Mouse (Mus musculus) G1E (cell line): Measurements from ENCODE around the gene Arl1.

Source experiments
- CTCF ChIP-seq: IDR thresholded peaks from 2 replicates; pipeline ENCODE4 v1.5.1; 2012; ENCODE audit warnings: low read depth, low read length, inconsistent platforms, mixed read lengths
- GATA1 ChIP-seq: IDR thresholded peaks from 2 replicates; pipeline ENCODE4 v1.6.1; 2012; ENCODE audit warnings: borderline replicate concordance, low read length, inconsistent platforms, mixed read lengths
- TAL1 ChIP-seq: conservative IDR thresholded peaks from 2 replicates; pipeline ENCODE4 v1.6.1; 2012; ENCODE audit warnings: low read depth, low read length, inconsistent platforms, mixed read lengths

DNA sequence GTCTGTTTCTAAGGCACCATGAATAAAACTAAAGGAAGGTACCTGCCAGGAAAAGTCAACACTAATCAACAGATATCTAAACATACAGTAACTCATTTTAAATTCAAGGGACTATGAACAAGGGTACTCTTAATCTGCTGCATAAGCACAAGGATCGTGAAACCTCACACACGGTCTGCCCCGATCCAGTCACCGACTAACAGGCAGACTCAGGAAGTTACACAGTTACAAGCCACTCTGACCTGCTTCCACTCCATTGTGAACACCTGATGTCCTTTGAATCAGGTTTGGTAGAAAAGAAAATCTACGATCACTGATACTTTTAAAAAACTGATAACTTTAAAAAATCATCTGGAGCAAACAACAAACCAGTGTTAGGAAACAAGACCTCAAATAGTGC is 53.3 kb downstream of the Arl1 start:
- TF ChIP-seq TAL1: no peak
- no peak for TF ChIP-seq GATA1
- TF ChIP-seq CTCF: no peak
